ENCODE assay signal across 9 mouse cellular contexts in the genomic region with DNA sequence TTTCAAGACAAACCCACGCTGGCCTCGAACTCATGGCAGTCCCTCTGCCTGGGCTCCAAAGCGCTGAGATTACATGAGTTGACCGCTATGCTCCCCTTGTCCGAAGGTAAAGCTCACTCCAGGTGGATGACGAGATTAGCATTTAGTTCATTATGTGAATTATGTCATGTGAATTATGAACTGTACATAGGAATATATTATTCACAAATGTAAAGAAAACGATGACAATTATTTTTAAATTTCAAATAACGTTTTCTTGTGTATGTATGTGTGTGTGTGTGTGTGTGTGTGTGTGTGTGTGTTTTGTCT. TPM values are rescaled to one million over a fixed set of nuclear protein-coding genes. Genes with fewer than 3 reads are reported as not detected.
A peak's percentile ranks its signal among the peaks of the same experiment; 100 is the strongest.
DNase-seq lines count a peak whose midpoint lies in the region; ATAC-seq lines count a peak whose summit lies in the region.
"Had no signal": no experiment of that assay in that cellular context is flagged by ENCODE, and none has a peak within 500 bp of the region (broad histone marks: within the 10 kb centered on the region; RNA-seq: fewer than 3 reads in every experiment).

No protein-coding gene starts in this region.

- peaks cover 7% of the 10 kb centered on the region; the same call in 1 of the 2 replicates for H3K36me3 ChIP-seq in lung, embryonic 16.5 days (ENCODE audit: control insufficient read depth, insufficient read depth, low read length)
- H3K36me3 ChIP-seq in forebrain, embryonic 10.5 days (replicated peaks): peaks cover 29% of the 10 kb centered on the region
- H3K36me3 ChIP-seq in limb, embryonic 11.5 days (ENCODE audit: control insufficient read depth, insufficient read depth, low read length): peaks cover 4% of the 10 kb centered on the region; the same call in 1 of the 2 replicates
- H3K36me3 ChIP-seq in neural tube, embryonic 15.5 days: peaks cover 14% of the 10 kb centered on the region

- peaks cover 11% of the 10 kb centered on the region for H3K4me1 ChIP-seq in lung, embryonic 16.5 days (replicated peaks; ENCODE audit: control insufficient read depth, insufficient read depth, low read length)
- H3K4me1 ChIP-seq in forebrain, embryonic 10.5 days: peaks cover 16% of the 10 kb centered on the region
- no peaks in the 10 kb centered on the region for H3K4me1 ChIP-seq in limb, embryonic 11.5 days (ENCODE audit: control insufficient read depth, insufficient read depth, low read length)
- H3K4me1 ChIP-seq in neural tube, embryonic 15.5 days: peaks cover 18% of the 10 kb centered on the region

- peak overlapping the region; percentile 63; the same call in 1 of the 2 replicates for H3K27ac ChIP-seq in lung, embryonic 16.5 days (ENCODE audit: low read length)
- peak overlapping the region; percentile 95 for H3K27ac ChIP-seq in forebrain, embryonic 10.5 days
- H3K27ac ChIP-seq in limb, embryonic 11.5 days (replicated peaks; ENCODE audit: low read depth, low read length): no peak overlapping the region
- H3K27ac ChIP-seq in neural tube, embryonic 15.5 days (replicated peaks): peak overlapping the region; percentile 72; the same call in 1 of the 2 replicates

- DNase-seq in lung, postnatal 25 days (ENCODE audit: low spot score): no peak
- DNase-seq in forebrain, embryonic 10.5 days (ENCODE audit: extremely low spot score, low spot score): no peak
- DNase-seq in limb, embryonic 11.5 days (ENCODE audit: low spot score): no peak
- no peak for DNase-seq in embryo, embryonic 9.5 days (ENCODE audit: extremely low spot score)
- no peak for DNase-seq in layer of hippocampus, adult 18-20 months (ENCODE audit: low spot score in 2 of 2)
- DNase-seq in frontal cortex, postnatal 25 days (ENCODE audit: low spot score in 2 of 2): no peak

- H3K27me3 ChIP-seq in lung, embryonic 16.5 days (ENCODE audit: control insufficient read depth, insufficient read depth, low read depth, low read length): no peaks in the 10 kb centered on the region
- no peaks in the 10 kb centered on the region for H3K27me3 ChIP-seq in forebrain, embryonic 10.5 days (ENCODE audit: poor library complexity, severe bottlenecking)
- H3K27me3 ChIP-seq in limb, embryonic 11.5 days (ENCODE audit: control insufficient read depth, insufficient read depth, low read length): no peaks in the 10 kb centered on the region
- H3K27me3 ChIP-seq in neural tube, embryonic 15.5 days (replicated peaks): no peaks in the 10 kb centered on the region

- H3K4me3 ChIP-seq in lung, embryonic 16.5 days (ENCODE audit: low read length): peak overlapping the region; percentile 82
- peak overlapping the region; percentile 88 for H3K4me3 ChIP-seq in forebrain, embryonic 10.5 days
- peak overlapping the region; percentile 85 for H3K4me3 ChIP-seq in limb, embryonic 11.5 days (ENCODE audit: low read depth, low read length)
- peak overlapping the region; percentile 65 for H3K4me3 ChIP-seq in neural tube, embryonic 15.5 days (replicated peaks)

- H3K4me2 ChIP-seq in lung, embryonic 16.5 days (ENCODE audit: low read depth, low read length): peak overlapping the region; percentile 56
- peak overlapping the region; percentile 88 for H3K4me2 ChIP-seq in limb, embryonic 11.5 days (ENCODE audit: low read depth, severe bottlenecking)
- H3K4me2 ChIP-seq in neural tube, embryonic 15.5 days: peak overlapping the region; percentile 75

- H3K9me3 ChIP-seq in lung, embryonic 16.5 days (ENCODE audit: control insufficient read depth, low read length): no peaks in the 10 kb centered on the region
- no peaks in the 10 kb centered on the region for H3K9me3 ChIP-seq in forebrain, embryonic 10.5 days
- H3K9me3 ChIP-seq in limb, embryonic 11.5 days (ENCODE audit: control insufficient read depth, low read length): no peaks in the 10 kb centered on the region
- H3K9me3 ChIP-seq in neural tube, embryonic 15.5 days (replicated peaks): no peaks in the 10 kb centered on the region

- ATAC-seq in lung, embryonic 16.5 days (ENCODE audit: low read depth): peak; percentile 10; the same call in 1 of the 2 replicates
- 0 out of 2 replicates have a peak, but pooled peaks have one; percentile 7 for ATAC-seq in limb, embryonic 11.5 days (ENCODE audit: insufficient number of reproducible peaks, low FRiP score, low TSS enrichment, low read depth)
- ATAC-seq in neural tube, embryonic 15.5 days (ENCODE audit: low FRiP score): no peak

- peak overlapping the region; percentile 90 for H3K9ac ChIP-seq in lung, embryonic 16.5 days (ENCODE audit: low read length)
- no peak overlapping the region for H3K9ac ChIP-seq in limb, embryonic 11.5 days (ENCODE audit: low read length)
- H3K9ac ChIP-seq in neural tube, embryonic 15.5 days (replicated peaks): peak overlapping the region; percentile 53; the same call in 1 of the 2 replicates

- under 1% methylated on average over 8 of the region's 8 CpGs for WGBS in lung, embryonic 16.5 days
- WGBS in forebrain, embryonic 10.5 days: 3% methylated on average over 8 of the region's 8 CpGs
- WGBS in limb, embryonic 11.5 days: 7% methylated on average over 8 of the region's 8 CpGs
- 5% methylated on average over 8 of the region's 8 CpGs for WGBS in neural tube, embryonic 15.5 days

RNA-seq across cellular contexts. Expression of gene Zfp39, which starts 0.3 kb away (rescaled TPM):
- polyA plus RNA-seq in lung, embryonic 16.5 days (2015; fragmentation: Nextera tagmentation; extraction: Ambion mirVana): 4.7 and 6.2 TPM in 2 replicates
- 5.8 and 6.4 TPM in 2 replicates for polyA plus RNA-seq in forebrain, embryonic 10.5 days (2016; fragmentation: Nextera tagmentation; extraction: Ambion mirVana)
- polyA plus RNA-seq in limb, embryonic 11.5 days (2014; fragmentation: Nextera tagmentation; extraction: Ambion mirVana): 8.7 and 11.1 TPM in 2 replicates
- polyA plus RNA-seq in neural tube, embryonic 15.5 days (2015; fragmentation: Nextera tagmentation; extraction: Ambion mirVana): 6.6 and 8.1 TPM in 2 replicates
- 1 to 10 TPM; 9.5 to 9.6 TPM for total RNA-seq in layer of hippocampus, adult 18-20 months (2021)

RNA-seq across cellular contexts. Expression of gene Btnl10, which starts 13.3 kb away (rescaled TPM):
- polyA plus RNA-seq in lung, embryonic 16.5 days (2015; fragmentation: Nextera tagmentation; extraction: Ambion mirVana): 0.08 and 0.38 TPM in 2 replicates
- 0.05 TPM in 1 of 2 replicates, not detected in the other for polyA plus RNA-seq in forebrain, embryonic 10.5 days (2016; fragmentation: Nextera tagmentation; extraction: Ambion mirVana)
- polyA plus RNA-seq in limb, embryonic 11.5 days (2014; fragmentation: Nextera tagmentation; extraction: Ambion mirVana): not detected in 2 replicates
- polyA plus RNA-seq in neural tube, embryonic 15.5 days (2015; fragmentation: Nextera tagmentation; extraction: Ambion mirVana): 0.10 TPM in 1 of 2 replicates, not detected in the other
- total RNA-seq in layer of hippocampus, adult 18-20 months (2021): not detected
- polyA plus RNA-seq: large intestine, adult 2 months had no signal

RNA-seq across cellular contexts. Expression of gene Rnf187, which starts 34.4 kb away (rescaled TPM):
- 150 and 161 TPM in 2 replicates for polyA plus RNA-seq in lung, embryonic 16.5 days (2015; fragmentation: Nextera tagmentation; extraction: Ambion mirVana)
- polyA plus RNA-seq in forebrain, embryonic 10.5 days (2016; fragmentation: Nextera tagmentation; extraction: Ambion mirVana): 265 and 273 TPM in 2 replicates
- polyA plus RNA-seq in limb, embryonic 11.5 days (2014; fragmentation: Nextera tagmentation; extraction: Ambion mirVana): 269 and 275 TPM in 2 replicates
- polyA plus RNA-seq in neural tube, embryonic 15.5 days (2015; fragmentation: Nextera tagmentation; extraction: Ambion mirVana): 559 and 636 TPM in 2 replicates
- 100 to 1,000 TPM; 493 to 502 TPM for total RNA-seq in layer of hippocampus, adult 18-20 months (2021)

RNA-seq across cellular contexts. Expression of gene 2810021J22Rik, which starts 37.3 kb away (rescaled TPM):
- polyA plus RNA-seq in lung, embryonic 16.5 days (2015; fragmentation: Nextera tagmentation; extraction: Ambion mirVana): 6.9 and 7.1 TPM in 2 replicates
- 9.3 and 9.4 TPM in 2 replicates for polyA plus RNA-seq in forebrain, embryonic 10.5 days (2016; fragmentation: Nextera tagmentation; extraction: Ambion mirVana)
- 9.4 and 10.4 TPM in 2 replicates for polyA plus RNA-seq in limb, embryonic 11.5 days (2014; fragmentation: Nextera tagmentation; extraction: Ambion mirVana)
- 10.3 and 11.7 TPM in 2 replicates for polyA plus RNA-seq in neural tube, embryonic 15.5 days (2015; fragmentation: Nextera tagmentation; extraction: Ambion mirVana)
- total RNA-seq in layer of hippocampus, adult 18-20 months (2021): 10 to 100 TPM; 12.2 to 13.2 TPM

RNA-seq across cellular contexts. Expression of gene Hist3h2ba, which starts 44.4 kb away (rescaled TPM):
- polyA plus RNA-seq in lung, embryonic 16.5 days (2015; fragmentation: Nextera tagmentation; extraction: Ambion mirVana): 24.0 and 28.3 TPM in 2 replicates
- 22.7 and 36.5 TPM in 2 replicates for polyA plus RNA-seq in forebrain, embryonic 10.5 days (2016; fragmentation: Nextera tagmentation; extraction: Ambion mirVana)
- polyA plus RNA-seq in limb, embryonic 11.5 days (2014; fragmentation: Nextera tagmentation; extraction: Ambion mirVana): 8.8 and 11.1 TPM in 2 replicates
- 184 and 262 TPM in 2 replicates for polyA plus RNA-seq in neural tube, embryonic 15.5 days (2015; fragmentation: Nextera tagmentation; extraction: Ambion mirVana)
- 10 to 100 TPM; 82.1 to 87.0 TPM for total RNA-seq in layer of hippocampus, adult 18-20 months (2021)
